Mouse (Mus musculus): ENCODE measurements around the gene R3hcc1l. TPM values are rescaled to one million over a fixed set of nuclear protein-coding genes. Genes with fewer than 3 reads are reported as not detected.
A peak's percentile ranks its signal among the peaks of the same experiment; 100 is the strongest.

The R3hcc1l gene
- polyA plus RNA-seq, 1 experiment from 2014 or later = 15.7 TPM

GRCm38 (mm10) chr19:42516121-42516520, 2.4 kb upstream of the R3hcc1l start:
- H3K4me1 ChIP-seq = peaks cover 20% of the 10 kb centered on the region
- no peak overlapping the region for H3K4me2 ChIP-seq
- ATAC-seq = no peak
- no peaks in the 10 kb centered on the region for H3K36me3 ChIP-seq
- no peak overlapping the region for H3K4me3 ChIP-seq
- peaks cover 15% of the 10 kb centered on the region for H3K27me3 ChIP-seq (replicated peaks)
- no peaks in the 10 kb centered on the region for H3K9me3 ChIP-seq (replicated peaks)
- H3K9ac ChIP-seq = no peak overlapping the region
- no peak overlapping the region for H3K27ac ChIP-seq
- 75% methylated on average over 8 of the region's 8 CpGs for WGBS (ENCODE audit: insufficient replicate concordance)

GRCm38 (mm10) chr19:42517957-42518619, 471 bp upstream of the R3hcc1l start:
- no peak for ATAC-seq
- 13% methylated on average over 24 of the region's 24 CpGs for WGBS (ENCODE audit: insufficient replicate concordance)
- Histone ChIP-seq H3K36me3 (no peaks in the 10 kb centered on the region), H3K27me3 (replicated peaks) (peaks cover 15% of the 10 kb centered on the region), H3K9me3 (replicated peaks) (no peaks in the 10 kb centered on the region), H3K4me3 (peak overlapping the region; percentile 67), H3K9ac (no peak overlapping the region), H3K4me2 (peak overlapping the region; percentile 84), H3K4me1 (peaks cover 36% of the 10 kb centered on the region), H3K27ac (no peak overlapping the region)

- 34% methylated on average over 9 of the region's 9 CpGs for WGBS (ENCODE audit: insufficient replicate concordance)
- 0 out of 2 replicates have a peak overlapping the region, but pooled peaks have one; percentile 84 for H3K27ac ChIP-seq
- peak overlapping the region; percentile 78 for H3K9ac ChIP-seq
Observed at GRCm38 (mm10) chr19:42519760-42520159, 1.2 kb downstream of the R3hcc1l start.

GRCm38 (mm10) chr19:42524703-42525102, 6.1 kb downstream of the R3hcc1l start:
- Histone ChIP-seq H3K4me1 (peaks cover 58% of the 10 kb centered on the region), H3K36me3 (no peaks in the 10 kb centered on the region), H3K9me3 (replicated peaks) (no peaks in the 10 kb centered on the region), H3K27me3 (replicated peaks) (no peaks in the 10 kb centered on the region), H3K4me3 (no peak overlapping the region), H3K4me2 (no peak overlapping the region), H3K9ac (no peak overlapping the region), H3K27ac (no peak overlapping the region)
- ATAC-seq = no peak
- WGBS (ENCODE audit: insufficient replicate concordance) = 83% methylated on average over 2 of the region's 2 CpGs

More at GRCm38 (mm10) chr19:42519760-42520159, 1.2 kb downstream of the R3hcc1l start:
- peaks cover 15% of the 10 kb centered on the region for H3K27me3 ChIP-seq (replicated peaks)
- no peak for ATAC-seq
- H3K4me3 ChIP-seq = peak overlapping the region; percentile 67
- H3K36me3 ChIP-seq = no peaks in the 10 kb centered on the region
- peak overlapping the region; percentile 84 for H3K4me2 ChIP-seq
- peaks cover 46% of the 10 kb centered on the region for H3K4me1 ChIP-seq
- H3K9me3 ChIP-seq (replicated peaks) = no peaks in the 10 kb centered on the region

GRCm38 (mm10) chr19:42529992-42530437, 11.5 kb downstream of the R3hcc1l start:
- H3K27me3 ChIP-seq (replicated peaks) = no peaks in the 10 kb centered on the region
- 0 out of 2 replicates have a peak overlapping the region, but pooled peaks have one; percentile 3 for H3K4me3 ChIP-seq
- no peaks in the 10 kb centered on the region for H3K9me3 ChIP-seq (replicated peaks)
- peak overlapping the region; percentile 44; the same call in 1 of the 2 replicates for H3K9ac ChIP-seq
- H3K4me1 ChIP-seq = peaks cover 71% of the 10 kb centered on the region
- peaks cover 5% of the 10 kb centered on the region; the same call in 1 of the 2 replicates for H3K36me3 ChIP-seq
- peak; percentile 63; the same call in 1 of the 2 replicates for ATAC-seq
- peak overlapping the region; percentile 54 for H3K4me2 ChIP-seq
- 43% methylated on average over 9 of the region's 9 CpGs for WGBS (ENCODE audit: insufficient replicate concordance)
- peak overlapping the region; percentile 73 for H3K27ac ChIP-seq

GRCm38 (mm10) chr19:42534427-42534826, 15.9 kb downstream of the R3hcc1l start:
- H3K9ac ChIP-seq = no peak overlapping the region
- 73% methylated on average over 3 of the region's 3 CpGs for WGBS (ENCODE audit: insufficient replicate concordance)
- ATAC-seq = no peak
- no peak overlapping the region for H3K4me2 ChIP-seq
- H3K4me3 ChIP-seq = no peak overlapping the region
- peaks cover 58% of the 10 kb centered on the region for H3K4me1 ChIP-seq
- H3K36me3 ChIP-seq = peaks cover 5% of the 10 kb centered on the region; the same call in 1 of the 2 replicates
- H3K9me3 ChIP-seq (replicated peaks) = no peaks in the 10 kb centered on the region
- H3K27me3 ChIP-seq (replicated peaks) = no peaks in the 10 kb centered on the region
- no peak overlapping the region for H3K27ac ChIP-seq

- no peak for ATAC-seq
- H3K4me3 ChIP-seq = no peak overlapping the region
- H3K36me3 ChIP-seq = no peaks in the 10 kb centered on the region
- no peak overlapping the region for H3K9ac ChIP-seq
- H3K27ac ChIP-seq = no peak overlapping the region
- H3K9me3 ChIP-seq (replicated peaks) = no peaks in the 10 kb centered on the region
- peaks cover 47% of the 10 kb centered on the region for H3K4me1 ChIP-seq
- 66% methylated on average over 1 of the region's 1 CpGs for WGBS (ENCODE audit: insufficient replicate concordance)
- no peaks in the 10 kb centered on the region for H3K27me3 ChIP-seq (replicated peaks)
- no peak overlapping the region for H3K4me2 ChIP-seq
Observed at GRCm38 (mm10) chr19:42537600-42537999, 19.0 kb downstream of the R3hcc1l start.

GRCm38 (mm10) chr19:42538911-42539310, 20.4 kb downstream of the R3hcc1l start:
- no peak for ATAC-seq
- H3K36me3 ChIP-seq = no peaks in the 10 kb centered on the region
- H3K9me3 ChIP-seq (replicated peaks) = no peaks in the 10 kb centered on the region
- H3K27me3 ChIP-seq (replicated peaks) = no peaks in the 10 kb centered on the region
- peaks cover 41% of the 10 kb centered on the region for H3K4me1 ChIP-seq
- H3K27ac ChIP-seq = no peak overlapping the region
- no peak overlapping the region for H3K9ac ChIP-seq
- 85% methylated on average over 2 of the region's 2 CpGs for WGBS (ENCODE audit: insufficient replicate concordance)
- no peak overlapping the region for H3K4me2 ChIP-seq
- no peak overlapping the region for H3K4me3 ChIP-seq

GRCm38 (mm10) chr19:42539414-42540189, 21.0 kb downstream of the R3hcc1l start:
- peaks cover 42% of the 10 kb centered on the region for H3K4me1 ChIP-seq
- no peaks in the 10 kb centered on the region for H3K36me3 ChIP-seq
- H3K9ac ChIP-seq = no peak overlapping the region
- H3K4me3 ChIP-seq = no peak overlapping the region
- WGBS (ENCODE audit: insufficient replicate concordance) = 59% methylated on average over 7 of the region's 7 CpGs
- no peak for ATAC-seq
- H3K27ac ChIP-seq = no peak overlapping the region
- no peaks in the 10 kb centered on the region for H3K9me3 ChIP-seq (replicated peaks)
- H3K27me3 ChIP-seq (replicated peaks) = no peaks in the 10 kb centered on the region
- H3K4me2 ChIP-seq = no peak overlapping the region

- ATAC-seq = no peak
- no peaks in the 10 kb centered on the region for H3K27me3 ChIP-seq (replicated peaks)
- H3K4me3 ChIP-seq = no peak overlapping the region
- H3K36me3 ChIP-seq = no peaks in the 10 kb centered on the region
- H3K4me2 ChIP-seq = no peak overlapping the region
- 78% methylated on average over 3 of the region's 3 CpGs for WGBS (ENCODE audit: insufficient replicate concordance)
- H3K9ac ChIP-seq = no peak overlapping the region
- peaks cover 38% of the 10 kb centered on the region for H3K4me1 ChIP-seq
- H3K9me3 ChIP-seq (replicated peaks) = no peaks in the 10 kb centered on the region
- H3K27ac ChIP-seq = no peak overlapping the region
Observed at GRCm38 (mm10) chr19:42540649-42541048, 22.1 kb downstream of the R3hcc1l start.

GRCm38 (mm10) chr19:42558701-42559100, 40.1 kb downstream of the R3hcc1l start:
- Histone ChIP-seq H3K9me3 (replicated peaks) (no peaks in the 10 kb centered on the region), H3K36me3 (peaks cover 13% of the 10 kb centered on the region), H3K4me3 (no peak overlapping the region), H3K27ac (no peak overlapping the region), H3K27me3 (replicated peaks) (no peaks in the 10 kb centered on the region), H3K9ac (no peak overlapping the region), H3K4me1 (peaks cover 11% of the 10 kb centered on the region), H3K4me2 (no peak overlapping the region)
- ATAC-seq = no peak
- 81% methylated on average over 3 of the region's 3 CpGs for WGBS (ENCODE audit: insufficient replicate concordance)

- Histone ChIP-seq H3K27ac (no peak overlapping the region), H3K27me3 (replicated peaks) (no peaks in the 10 kb centered on the region), H3K4me2 (no peak overlapping the region), H3K9me3 (replicated peaks) (no peaks in the 10 kb centered on the region), H3K36me3 (peaks cover 30% of the 10 kb centered on the region), H3K4me3 (no peak overlapping the region), H3K4me1 (no peaks in the 10 kb centered on the region), H3K9ac (no peak overlapping the region)
- 93% methylated on average over 1 of the region's 1 CpGs for WGBS (ENCODE audit: insufficient replicate concordance)
- no peak for ATAC-seq
Observed at GRCm38 (mm10) chr19:42561991-42562390, 43.4 kb downstream of the R3hcc1l start.

Measured in liver, embryonic 12.5 days (tissue).